Mouse (Mus musculus) cerebellum, adult 2 months (tissue): ENCODE data around the gene Aaed1.
A peak's percentile ranks its signal among the peaks of the same experiment; 100 is the strongest.

Experiments used
- CTCF ChIP-seq: fragments of 200-500 bp; IDR thresholded peaks from 2 replicates; pipeline ENCODE4 v1.5.1; 2011; ENCODE audit warnings: low read depth, mild to moderate bottlenecking, control low read depth, low read length, moderate library complexity, borderline replicate concordance; ENCODE audit not compliant: insufficient read depth
- POLR2A ChIP-seq: fragments of 200-500 bp; IDR thresholded peaks from 2 replicates; pipeline ENCODE4 v1.6.1; 2011; ENCODE audit warnings: low read length, control low read depth, borderline replicate concordance; ENCODE audit not compliant: insufficient read depth

- no peak for TF ChIP-seq CTCF
- TF ChIP-seq POLR2A = peak; percentile 40; the same call in 1 of the 2 replicates
Measured at GRCm38 (mm10) chr13:64344082-64344501, 31.6 kb upstream of the Aaed1 start.
